Mouse (Mus musculus) hindbrain, embryonic 16.5 days (tissue): ENCODE measurements at regions not wholly inside any gene's neighbourhood (a gene's known extent, or its start where the extent isn't known, plus 50 kb on each side); places are given as distances from the start of the nearest gene placed in this dataset.

ENCODE experiments used
- ATAC-seq: fragments of 200-750 bp; cut with Nextera tagmentation; 2 replicates; pipeline ENCODE4 v1.8.0; 2017; ENCODE audit warnings: moderate TSS enrichment, moderate library complexity
- H3K27ac ChIP-seq: fragments of 300-500 bp; sonication (generic); 2 replicates; pipeline ENCODE4 v1.5.1; 2014; ENCODE audit warnings: low read depth, mild to moderate bottlenecking, control low read depth, low read length, moderate library complexity
- H3K27me3 ChIP-seq: fragments of 300-500 bp; sonication (generic); replicated peaks from 2 replicates; pipeline ENCODE4 v1.6.1; 2014; ENCODE audit warnings: low read length; ENCODE audit not compliant: control insufficient read depth, insufficient read depth
- H3K36me3 ChIP-seq: fragments of 300-500 bp; sonication (generic); 2 replicates; pipeline ENCODE4 v1.6.1; 2014; ENCODE audit warnings: mild to moderate bottlenecking, low read length, moderate library complexity, mixed read lengths; ENCODE audit not compliant: control insufficient read depth, insufficient read depth
- H3K4me1 ChIP-seq: fragments of 300-500 bp; sonication (generic); 2 replicates; pipeline ENCODE4 v1.6.1; 2014; ENCODE audit warnings: low read depth, low read length; ENCODE audit not compliant: control insufficient read depth, insufficient read depth
- H3K4me2 ChIP-seq: fragments of 300-500 bp; sonication (generic); 2 replicates; pipeline ENCODE4 v1.6.1; 2014; ENCODE audit warnings: mild to moderate bottlenecking, low read length, control low read depth, moderate library complexity
- H3K4me3 ChIP-seq: fragments of 300-500 bp; sonication (generic); 2 replicates; pipeline ENCODE4 v1.5.1; 2014; ENCODE audit warnings: mild to moderate bottlenecking, low read length, control low read depth, moderate library complexity
- H3K9ac ChIP-seq: fragments of 300-500 bp; sonication (generic); 2 replicates; pipeline ENCODE4 v1.6.1; 2014; ENCODE audit warnings: low read depth, mild to moderate bottlenecking, control low read depth, low read length, moderate library complexity
- H3K9me3 ChIP-seq: fragments of 300-500 bp; sonication (generic); 2 replicates; pipeline ENCODE4 v1.6.1; 2014; ENCODE audit warnings: mild to moderate bottlenecking, low read length, moderate library complexity; ENCODE audit not compliant: control insufficient read depth
- WGBS: fragments of 180-500 bp; shearing (Covaris S2); extraction: QIAGEN DNeasy Blood & Tissue Kit; methylation state at CpG from one replicate; pipeline ENCODE4 v1.1.7; 2014; 5-methylcytosine and 5-hydroxymethylcytosine counted together

DNA sequence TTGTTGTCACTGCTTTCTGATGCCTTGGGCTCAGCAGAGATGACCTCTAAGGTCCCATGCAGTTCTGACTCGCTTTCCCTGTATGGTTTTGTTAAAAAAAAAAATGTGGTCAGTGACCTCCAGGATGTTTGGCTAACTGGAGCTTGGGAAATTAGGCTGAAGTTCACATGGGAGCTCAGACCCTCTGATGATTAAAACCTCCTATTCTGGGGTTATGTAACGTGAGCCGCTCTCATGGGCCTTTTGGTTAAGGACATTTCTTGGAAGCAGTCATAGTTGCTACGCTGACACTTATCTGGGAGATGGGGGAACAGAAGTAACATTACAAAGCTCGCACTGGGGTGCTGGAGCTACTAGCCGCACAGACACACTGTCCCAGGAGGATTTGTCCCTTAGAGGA, 274.9 kb downstream of the Foxo1 start:
- H3K4me1 ChIP-seq: no peaks in the 10 kb centered on the region; the same call in 1 of the 2 replicates
- no peaks in the 10 kb centered on the region; the same call in 1 of the 2 replicates for H3K27me3 ChIP-seq
- 86% methylated on average over 6 of the region's 6 CpGs for WGBS
- H3K27ac ChIP-seq: no peak overlapping the region
- H3K4me3 ChIP-seq: no peak overlapping the region
- H3K4me2 ChIP-seq: no peak overlapping the region
- H3K9ac ChIP-seq: no peak overlapping the region
- ATAC-seq: no peak
- H3K36me3 ChIP-seq: no peaks in the 10 kb centered on the region
- no peaks in the 10 kb centered on the region for H3K9me3 ChIP-seq

- Histone ChIP-seq H3K4me2 (no peak overlapping the region), H3K4me3 (no peak overlapping the region), H3K27ac (no peak overlapping the region), H3K36me3 (no peaks in the 10 kb centered on the region), H3K4me1 (no peaks in the 10 kb centered on the region; the same call in 1 of the 2 replicates), H3K9ac (no peak overlapping the region), H3K9me3 (no peaks in the 10 kb centered on the region), H3K27me3 (no peaks in the 10 kb centered on the region; the same call in 1 of the 2 replicates)
- WGBS: 28% methylated on average over 9 of the region's 9 CpGs
- ATAC-seq: no peak
Observed at GRCm38 (mm10) chr3:52540862-52541380, 272.8 kb downstream of the Foxo1 start.

- Histone ChIP-seq H3K9me3 (no peaks in the 10 kb centered on the region), H3K4me3 (no peak overlapping the region), H3K36me3 (no peaks in the 10 kb centered on the region), H3K4me1 (peaks cover 4% of the 10 kb centered on the region; the same call in 1 of the 2 replicates), H3K4me2 (no peak overlapping the region), H3K9ac (no peak overlapping the region), H3K27me3 (no peaks in the 10 kb centered on the region; the same call in 1 of the 2 replicates), H3K27ac (no peak overlapping the region)
- 68% methylated on average over 10 of the region's 10 CpGs for WGBS
- no peak for ATAC-seq
Observed at GRCm38 (mm10) chr3:52539813-52540378, 271.8 kb downstream of the Foxo1 start.

GRCm38 (mm10) chr3:52538306-52538705, 270.2 kb downstream of the Foxo1 start:
- Histone ChIP-seq H3K4me2 (no peak overlapping the region), H3K9ac (no peak overlapping the region), H3K36me3 (no peaks in the 10 kb centered on the region), H3K27ac (no peak overlapping the region), H3K27me3 (no peaks in the 10 kb centered on the region; the same call in 1 of the 2 replicates), H3K4me3 (no peak overlapping the region), H3K9me3 (no peaks in the 10 kb centered on the region), H3K4me1 (peaks cover 4% of the 10 kb centered on the region; the same call in 1 of the 2 replicates)
- WGBS: 90% methylated on average over 4 of the region's 4 CpGs
- no peak for ATAC-seq

DNA sequence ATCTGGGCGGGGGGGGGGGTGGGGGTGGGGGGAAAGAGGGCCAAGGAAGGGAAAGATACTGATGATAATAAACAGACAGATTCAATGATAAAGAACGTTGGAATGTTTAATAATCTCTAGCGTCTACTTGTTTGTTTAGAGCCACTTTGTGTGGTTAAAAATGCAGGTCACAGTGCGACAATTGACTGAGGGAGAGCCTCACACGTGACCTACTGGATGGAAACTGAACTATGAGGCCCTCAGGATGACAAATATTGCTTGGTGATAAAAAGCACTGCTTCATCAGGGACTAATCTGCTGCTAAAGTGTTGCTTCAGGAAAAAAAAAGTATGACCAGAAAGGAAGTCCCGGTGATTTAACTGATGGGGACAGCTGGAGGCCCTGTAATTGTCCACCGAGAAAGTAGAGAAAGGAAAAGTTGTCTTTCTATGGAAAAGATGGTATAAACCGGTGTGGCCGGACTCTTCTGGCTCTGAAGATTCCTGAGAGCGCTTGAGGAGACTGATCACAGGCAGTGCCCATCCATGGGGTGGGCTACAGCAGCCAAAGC, 269.3 kb downstream of the Foxo1 start:
- 86% methylated on average over 10 of the region's 10 CpGs for whole genome bisulfite sequencing
- ATAC-seq: no peak
- Histone ChIP-seq H3K36me3 (no peaks in the 10 kb centered on the region), H3K4me2 (no peak overlapping the region), H3K4me3 (no peak overlapping the region), H3K9ac (no peak overlapping the region), H3K4me1 (peaks cover 4% of the 10 kb centered on the region; the same call in 1 of the 2 replicates), H3K9me3 (no peaks in the 10 kb centered on the region), H3K27ac (no peak overlapping the region), H3K27me3 (no peaks in the 10 kb centered on the region; the same call in 1 of the 2 replicates)

GRCm38 (mm10) chr3:52535411-52536021, 267.4 kb downstream of the Foxo1 start:
- no peak overlapping the region for H3K9ac ChIP-seq
- 29% methylated on average over 7 of the region's 7 CpGs for WGBS
- no peaks in the 10 kb centered on the region for H3K9me3 ChIP-seq
- no peaks in the 10 kb centered on the region for H3K27me3 ChIP-seq
- H3K4me3 ChIP-seq: no peak overlapping the region
- H3K4me1 ChIP-seq: peaks cover 4% of the 10 kb centered on the region; the same call in 1 of the 2 replicates
- H3K4me2 ChIP-seq: no peak overlapping the region
- ATAC-seq: no peak
- no peak overlapping the region for H3K27ac ChIP-seq
- no peaks in the 10 kb centered on the region for H3K36me3 ChIP-seq

GRCm38 (mm10) chr3:52534118-52534517, 266.0 kb downstream of the Foxo1 start:
- Histone ChIP-seq H3K27me3 (no peaks in the 10 kb centered on the region), H3K27ac (no peak overlapping the region), H3K9ac (no peak overlapping the region), H3K4me1 (peaks cover 4% of the 10 kb centered on the region; the same call in 1 of the 2 replicates), H3K9me3 (no peaks in the 10 kb centered on the region), H3K4me3 (no peak overlapping the region), H3K36me3 (no peaks in the 10 kb centered on the region), H3K4me2 (no peak overlapping the region)
- ATAC-seq: no peak
- 89% methylated on average over 7 of the region's 7 CpGs for WGBS

DNA sequence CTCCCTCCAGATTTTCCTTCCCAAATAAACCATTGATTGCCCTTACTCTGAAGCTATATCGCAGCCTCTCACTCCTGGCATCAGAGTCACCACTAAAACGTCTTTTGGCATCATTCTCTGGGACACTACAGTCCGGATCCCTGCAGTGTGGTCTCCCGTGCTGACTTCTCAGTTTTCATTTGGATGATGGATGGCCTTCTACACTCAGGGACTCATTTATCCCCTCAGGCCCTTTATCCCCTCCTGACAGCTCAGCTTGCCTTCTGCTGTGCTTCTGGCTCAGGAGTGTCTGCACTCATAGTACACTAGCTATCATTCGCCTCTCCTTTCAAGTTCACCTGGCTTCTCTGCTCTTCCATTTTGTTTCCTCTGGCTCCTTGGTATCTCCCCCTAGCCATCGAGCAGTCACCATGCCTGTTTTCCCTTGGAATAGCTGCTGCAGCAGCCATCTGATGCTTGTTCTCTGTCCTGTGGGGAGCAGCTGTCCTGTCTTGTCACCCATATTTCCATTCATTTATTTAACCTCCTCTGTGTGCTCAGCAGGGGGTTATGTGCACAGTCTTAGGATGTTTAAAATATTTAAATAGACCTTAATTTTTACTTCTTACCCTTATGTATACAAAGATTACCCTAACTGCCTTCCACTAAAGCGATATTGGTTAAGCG, 263.7 kb downstream of the Foxo1 start:
- no peak overlapping the region for H3K4me2 ChIP-seq
- no peak for ATAC-seq
- no peaks in the 10 kb centered on the region for H3K36me3 ChIP-seq
- H3K27me3 ChIP-seq: no peaks in the 10 kb centered on the region
- H3K4me3 ChIP-seq: no peak overlapping the region
- peaks cover 4% of the 10 kb centered on the region; the same call in 1 of the 2 replicates for H3K4me1 ChIP-seq
- H3K9me3 ChIP-seq: no peaks in the 10 kb centered on the region
- H3K27ac ChIP-seq: no peak overlapping the region
- no peak overlapping the region for H3K9ac ChIP-seq
- WGBS: 48% methylated on average over 8 of the region's 8 CpGs
